Comparison of ENCODE assay signal across 24 mouse cellular contexts in the genomic region with DNA sequence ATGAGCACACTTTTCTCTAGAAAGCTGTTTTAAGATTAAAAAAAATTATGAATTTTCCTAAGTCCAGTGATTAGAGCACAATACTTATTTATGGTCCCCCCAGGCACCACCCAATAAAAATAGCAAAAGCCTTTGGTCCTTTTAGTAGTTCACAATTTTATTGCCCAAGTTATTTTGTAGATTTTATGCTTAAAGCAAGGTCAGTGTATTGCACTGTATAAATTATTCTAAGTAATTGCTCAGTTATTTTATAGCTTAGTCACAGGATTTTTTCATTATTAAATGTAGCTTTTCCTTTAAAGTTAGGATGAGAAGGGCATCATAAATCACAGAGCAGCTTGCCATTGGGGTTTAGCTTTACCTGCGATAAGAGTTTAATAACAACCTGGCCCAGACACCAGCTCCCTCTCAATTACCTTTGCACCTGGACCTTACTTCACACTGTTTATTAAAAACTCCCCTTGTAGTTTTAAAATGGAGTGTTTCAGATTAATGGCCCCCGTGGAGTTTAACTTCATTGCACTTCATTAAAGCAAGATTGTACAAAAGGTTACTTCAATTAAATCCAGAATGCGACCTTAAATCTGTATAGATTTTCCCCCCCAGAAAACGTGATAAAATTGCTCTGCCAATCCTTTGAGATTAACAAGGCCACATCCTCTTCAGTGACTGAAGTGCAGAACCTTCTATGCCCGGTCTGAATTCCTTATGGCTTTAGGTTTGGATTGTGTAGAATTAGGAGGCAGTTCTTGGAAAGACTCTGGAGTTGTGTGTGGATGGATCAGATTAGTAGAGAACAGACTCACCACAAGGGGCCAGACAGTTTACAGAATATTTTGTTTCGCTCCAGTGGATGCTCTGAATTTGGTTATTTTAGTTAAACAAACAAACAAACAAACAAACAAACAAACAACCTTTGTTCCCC.
A peak's percentile ranks its signal among the peaks of the same experiment; 100 is the strongest.
DNase-seq lines count a peak whose midpoint lies in the region; ATAC-seq and TF ChIP-seq lines count a peak whose summit lies in the region.
"Had no signal": no experiment of that assay in that cellular context is flagged by ENCODE, and none has a peak within 500 bp of the region (broad histone marks: within the 10 kb centered on the region; RNA-seq: fewer than 3 reads in every experiment).

No protein-coding gene starts in this region.

- H3K4me2 ChIP-seq in forebrain, embryonic 12.5 days = no peak overlapping the region
- H3K4me2 ChIP-seq in kidney, postnatal 0 days (ENCODE audit: low read length) = no peak overlapping the region
- no peak overlapping the region for H3K4me2 ChIP-seq in limb, embryonic 13.5 days (replicated peaks)
- H3K4me2 ChIP-seq in liver, embryonic 11.5 days = no peak overlapping the region
- H3K4me2 ChIP-seq: embryonic facial prominence, embryonic 15.5 days; hindbrain, embryonic 12.5 days had no signal

- H3K9ac ChIP-seq in forebrain, embryonic 12.5 days = no peak overlapping the region
- H3K9ac ChIP-seq in kidney, postnatal 0 days (ENCODE audit: low read depth, low read length) = no peak overlapping the region
- no peak overlapping the region for H3K9ac ChIP-seq in limb, embryonic 13.5 days
- no peak overlapping the region for H3K9ac ChIP-seq in liver, embryonic 11.5 days (ENCODE audit: low read depth, low read length)
- H3K9ac ChIP-seq: embryonic facial prominence, embryonic 15.5 days; hindbrain, embryonic 12.5 days had no signal

- no peaks in the 10 kb centered on the region for H3K9me3 ChIP-seq in forebrain, embryonic 12.5 days
- H3K9me3 ChIP-seq in forebrain, embryonic 10.5 days = no peaks in the 10 kb centered on the region
- H3K9me3 ChIP-seq in kidney, postnatal 0 days (replicated peaks; ENCODE audit: low read length) = no peaks in the 10 kb centered on the region
- H3K9me3 ChIP-seq in limb, embryonic 13.5 days = no peaks in the 10 kb centered on the region
- no peaks in the 10 kb centered on the region for H3K9me3 ChIP-seq in liver, embryonic 11.5 days (ENCODE audit: control insufficient read depth, low read length)
- H3K9me3 ChIP-seq: embryonic facial prominence, embryonic 15.5 days; hindbrain, embryonic 12.5 days had no signal

- no peaks in the 10 kb centered on the region for H3K36me3 ChIP-seq in forebrain, embryonic 12.5 days (replicated peaks)
- no peaks in the 10 kb centered on the region for H3K36me3 ChIP-seq in forebrain, embryonic 10.5 days (replicated peaks)
- no peaks in the 10 kb centered on the region for H3K36me3 ChIP-seq in kidney, postnatal 0 days (ENCODE audit: insufficient read depth, low read length)
- H3K36me3 ChIP-seq in limb, embryonic 13.5 days = no peaks in the 10 kb centered on the region
- no peaks in the 10 kb centered on the region for H3K36me3 ChIP-seq in liver, embryonic 11.5 days (ENCODE audit: control insufficient read depth, insufficient read depth, low read length)
- H3K36me3 ChIP-seq: embryonic facial prominence, embryonic 15.5 days; hindbrain, embryonic 12.5 days had no signal

- H3K4me1 ChIP-seq in forebrain, embryonic 12.5 days = peaks cover 2% of the 10 kb centered on the region; the same call in 1 of the 2 replicates
- peaks cover 5% of the 10 kb centered on the region; the same call in 1 of the 2 replicates for H3K4me1 ChIP-seq in forebrain, embryonic 10.5 days
- no peaks in the 10 kb centered on the region for H3K4me1 ChIP-seq in kidney, postnatal 0 days (replicated peaks; ENCODE audit: insufficient read depth, low read length)
- peaks cover 11% of the 10 kb centered on the region; the same call in 1 of the 2 replicates for H3K4me1 ChIP-seq in limb, embryonic 13.5 days
- no peaks in the 10 kb centered on the region for H3K4me1 ChIP-seq in liver, embryonic 11.5 days (replicated peaks; ENCODE audit: control insufficient read depth, insufficient read depth, low read length)
- H3K4me1 ChIP-seq: embryonic facial prominence, embryonic 15.5 days; hindbrain, embryonic 12.5 days had no signal

- H3K27ac ChIP-seq in forebrain, embryonic 12.5 days = no peak overlapping the region
- H3K27ac ChIP-seq in forebrain, embryonic 10.5 days = no peak overlapping the region
- no peak overlapping the region for H3K27ac ChIP-seq in kidney, postnatal 0 days
- no peak overlapping the region for H3K27ac ChIP-seq in limb, embryonic 13.5 days
- no peak overlapping the region for H3K27ac ChIP-seq in liver, embryonic 11.5 days (ENCODE audit: low read depth, low read length)
- H3K27ac ChIP-seq: embryonic facial prominence, embryonic 15.5 days; hindbrain, embryonic 12.5 days had no signal

- ATAC-seq in forebrain, embryonic 12.5 days (ENCODE audit: low FRiP score) = peak; percentile 41; the same call in 1 of the 2 replicates
- no peak for ATAC-seq in kidney, postnatal 0 days (replicated peaks; ENCODE audit: low FRiP score, low read depth)
- ATAC-seq in limb, embryonic 13.5 days (ENCODE audit: low FRiP score, low read depth) = peak; percentile 67; the same call in 1 of the 2 replicates
- no peak for ATAC-seq in liver, embryonic 11.5 days (replicated peaks; ENCODE audit: low FRiP score)
- ATAC-seq: activated CD4-positive, CD25-positive, alpha-beta regulatory T cell, adult 4 months; hindbrain, embryonic 16.5 days; intestine, embryonic 16.5 days; Patski had no signal

- H3K4me3 ChIP-seq in forebrain, embryonic 12.5 days (replicated peaks) = no peak overlapping the region
- no peak overlapping the region for H3K4me3 ChIP-seq in forebrain, embryonic 10.5 days
- H3K4me3 ChIP-seq in kidney, postnatal 0 days (replicated peaks; ENCODE audit: low read depth, low read length) = no peak overlapping the region
- no peak overlapping the region for H3K4me3 ChIP-seq in limb, embryonic 13.5 days
- no peak overlapping the region for H3K4me3 ChIP-seq in liver, embryonic 11.5 days (ENCODE audit: low read depth, low read length)
- H3K4me3 ChIP-seq: embryonic facial prominence, embryonic 15.5 days; erythroblast, embryonic 14.5 days; hindbrain, embryonic 12.5 days had no signal

- no peak for TF ChIP-seq CTCF in kidney, postnatal 0 days (IDR thresholded peaks at IDR 0.05; ENCODE audit: low read depth)

- no peak for DNase-seq in forebrain, embryonic 10.5 days (ENCODE audit: extremely low spot score, low spot score)
- DNase-seq in kidney, postnatal 0 days (ENCODE audit: low spot score) = peak; percentile 5
- DNase-seq in kidney, postnatal 10 days = no peak
- DNase-seq in hindlimb bud, embryonic 11.5 days (ENCODE audit: extremely low spot score, low read depth, low spot score) = peak; percentile 63
- no peak for DNase-seq in liver, embryonic 11.5 days (ENCODE audit: low spot score)
- no peak for DNase-seq in layer of hippocampus, postnatal 25 days (ENCODE audit: extremely low spot score in 1 of 2, low spot score in 1 of 2)
- DNase-seq: adrenal gland, postnatal 14 days; cerebellum, adult 2 months; cerebellum, postnatal 14 days; embryo, embryonic 11 days; gastrocnemius, postnatal 36 days; heart, adult 11 months; heart, postnatal 10 days; heart, postnatal 4 days had no signal

- no peaks in the 10 kb centered on the region for H3K27me3 ChIP-seq in forebrain, embryonic 12.5 days
- no peaks in the 10 kb centered on the region for H3K27me3 ChIP-seq in forebrain, embryonic 10.5 days (ENCODE audit: poor library complexity, severe bottlenecking)
- H3K27me3 ChIP-seq in kidney, postnatal 0 days (ENCODE audit: insufficient read depth, low read length) = no peaks in the 10 kb centered on the region
- H3K27me3 ChIP-seq in limb, embryonic 13.5 days = peaks cover 24% of the 10 kb centered on the region
- H3K27me3 ChIP-seq in liver, embryonic 11.5 days (replicated peaks; ENCODE audit: control insufficient read depth, insufficient read depth, low read length) = no peaks in the 10 kb centered on the region
- H3K27me3 ChIP-seq: CH12.LX; embryonic facial prominence, embryonic 15.5 days; hindbrain, embryonic 12.5 days had no signal

- 54% methylated on average over 6 of the region's 6 CpGs for WGBS in forebrain, embryonic 12.5 days
- 74% methylated on average over 6 of the region's 6 CpGs for WGBS in forebrain, embryonic 10.5 days
- WGBS in kidney, postnatal 0 days = 52% methylated on average over 6 of the region's 6 CpGs
- WGBS in limb, embryonic 13.5 days = 18% methylated on average over 6 of the region's 6 CpGs
- WGBS in liver, embryonic 11.5 days = 61% methylated on average over 6 of the region's 6 CpGs

Comparison
In these comparisons a context has a peak if more than half of its experiments do, and no peak if none do; other contexts are left out.
1. DNase-seq: peak in kidney, postnatal 0 days (single experiment) and hindlimb bud, embryonic 11.5 days (single experiment); none in forebrain, embryonic 10.5 days (single experiment), kidney, postnatal 10 days (single experiment), liver, embryonic 11.5 days (single experiment) and layer of hippocampus, postnatal 25 days (0 of 2).
2. ATAC-seq: peak in forebrain, embryonic 12.5 days (single experiment) and limb, embryonic 13.5 days (single experiment); none in kidney, postnatal 0 days (single experiment) and liver, embryonic 11.5 days (single experiment).